Mouse (Mus musculus) lung, adult 2 months (tissue): Measurements from ENCODE around the gene Eme1.

Experiments used
- CTCF ChIP-seq: fragments of 200-500 bp; IDR thresholded peaks from 2 replicates; pipeline ENCODE4 v1.5.1; 2011; ENCODE audit warnings: mild to moderate bottlenecking, low read length, control low read depth; ENCODE audit not compliant: insufficient read depth
- POLR2A ChIP-seq: fragments of 200-500 bp; IDR thresholded peaks from 2 replicates; pipeline ENCODE4 v1.6.1; 2011; ENCODE audit warnings: low read depth, mild to moderate bottlenecking, control low read depth, low read length, borderline replicate concordance; ENCODE audit errors: extremely low read depth

- no peak for TF ChIP-seq CTCF
- no peak for TF ChIP-seq POLR2A
Measured at GRCm38 (mm10) chr11:94621458-94621852, 32.3 kb downstream of the Eme1 start.
